Mouse (Mus musculus) layer of hippocampus, adult 18-20 months (tissue): Measurements from ENCODE around the gene Kcnv2. TPM values are rescaled to one million over a fixed set of nuclear protein-coding genes. Genes with fewer than 3 reads are reported as not detected.
A peak's percentile ranks its signal among the peaks of the same experiment; 100 is the strongest.

Experiments used
- DNase-seq, 2 experiments: peaks; one replicate each; pipeline ENCODE4 v3.0.0; 2022; ENCODE audit warnings: low spot score in 2 of 2
- total RNA-seq, 2 experiments: library from RNA; stranded (reverse); gene quantifications; 2 replicates each; pipeline ENCODE4 v1.2.3; 2021

The Kcnv2 gene
- total RNA-seq, 2 experiments from 2014 or later = 0.10 to 0.22 TPM

GRCm38 (mm10) chr19:27363891-27364290, 41.5 kb downstream of the Kcnv2 start:
- DNase-seq = no peak

GRCm38 (mm10) chr19:27364521-27364931, 42.1 kb downstream of the Kcnv2 start:
- no peak for DNase-seq

DNA sequence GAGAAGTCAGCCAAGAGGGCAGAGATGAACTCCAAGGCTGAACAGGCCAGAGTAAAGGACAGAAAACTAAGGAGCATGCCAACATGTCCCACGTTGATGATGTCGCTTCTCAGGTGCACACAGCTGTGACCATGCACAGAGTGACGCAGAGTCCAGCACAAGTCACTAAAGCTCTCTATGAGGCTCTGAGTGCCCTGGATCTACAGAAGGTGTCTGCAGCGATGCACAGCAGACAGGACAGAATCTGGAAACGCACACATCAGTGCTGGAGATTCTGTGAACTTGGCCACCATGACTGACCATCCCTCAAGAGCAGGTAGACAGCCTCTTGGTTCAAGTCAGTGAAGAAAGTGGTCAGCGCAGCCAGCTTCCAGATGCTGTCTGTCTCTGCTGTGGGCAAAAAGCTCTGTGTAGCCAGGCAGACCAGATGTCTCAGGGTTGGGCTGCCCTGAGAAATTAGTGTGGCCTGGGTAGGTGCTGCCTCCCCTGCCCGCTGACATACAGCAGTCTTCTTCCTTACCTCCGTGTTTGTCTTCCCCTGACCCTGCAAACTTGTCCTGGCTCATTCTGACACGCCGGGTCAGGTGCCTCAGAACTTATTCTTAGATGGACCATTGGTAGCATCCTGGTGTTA, 43.8 kb downstream of the Kcnv2 start:
- DNase-seq = no peak

DNA sequence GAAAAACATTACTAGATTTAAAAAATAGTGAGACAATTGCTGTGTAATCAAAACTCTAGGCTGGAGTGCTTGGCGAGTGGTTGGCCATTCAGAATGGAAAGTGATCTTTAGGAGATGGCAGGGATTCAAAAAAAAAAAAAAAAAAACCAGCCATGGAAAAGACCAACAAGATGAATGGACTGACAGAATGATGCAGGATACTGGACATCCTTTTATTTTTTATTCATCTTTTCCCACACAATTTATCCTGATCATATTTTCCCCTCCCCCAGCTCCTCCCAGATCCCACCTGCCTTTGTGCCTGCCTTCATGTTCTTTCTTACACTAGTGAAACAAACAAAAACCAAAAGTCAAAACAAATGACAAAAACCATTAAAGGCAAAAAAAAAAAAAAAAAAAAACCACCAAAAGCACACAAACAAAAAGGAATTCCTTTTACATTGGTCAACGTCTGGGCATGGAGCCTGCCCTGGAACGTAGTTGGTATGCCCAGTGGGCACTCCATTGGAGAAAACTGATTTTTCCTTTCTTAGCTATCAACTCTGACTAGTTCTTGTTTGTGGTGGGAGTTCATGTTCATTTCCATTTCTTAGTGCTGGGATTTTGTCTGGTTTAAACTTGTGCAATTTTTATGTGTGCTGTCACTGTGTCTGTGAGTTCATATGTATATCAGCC, 47.2 kb downstream of the Kcnv2 start:
- no peak for DNase-seq

DNA sequence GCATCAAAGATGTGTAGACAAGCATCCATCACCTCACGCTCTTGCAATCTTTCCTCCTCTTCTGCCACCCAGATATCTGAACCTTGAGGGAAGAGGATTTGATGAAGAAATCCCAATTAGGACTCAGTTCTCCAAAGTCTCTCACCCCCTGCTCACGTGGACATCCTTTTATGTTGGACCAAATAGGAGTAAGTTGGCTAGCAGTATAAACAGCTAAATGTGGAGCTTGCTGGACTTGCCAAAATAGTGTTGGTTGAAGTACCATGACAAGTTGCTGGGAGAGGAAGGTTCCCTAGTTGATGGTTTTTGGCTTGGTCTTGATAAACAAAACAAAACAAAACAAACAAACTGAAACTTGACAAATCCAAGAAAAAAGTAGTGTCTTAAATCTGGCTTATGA, 47.8 kb downstream of the Kcnv2 start:
- DNase-seq = no peak

- DNase-seq = no peak
Measured at GRCm38 (mm10) chr19:27370784-27371183, 48.4 kb downstream of the Kcnv2 start.

GRCm38 (mm10) chr19:27379712-27380401, 57.5 kb downstream of the Kcnv2 start:
- DNase-seq = no peak

GRCm38 (mm10) chr19:27382131-27382530, 59.7 kb downstream of the Kcnv2 start:
- DNase-seq = peak in 1 of 2 experiments; percentile 34

DNA sequence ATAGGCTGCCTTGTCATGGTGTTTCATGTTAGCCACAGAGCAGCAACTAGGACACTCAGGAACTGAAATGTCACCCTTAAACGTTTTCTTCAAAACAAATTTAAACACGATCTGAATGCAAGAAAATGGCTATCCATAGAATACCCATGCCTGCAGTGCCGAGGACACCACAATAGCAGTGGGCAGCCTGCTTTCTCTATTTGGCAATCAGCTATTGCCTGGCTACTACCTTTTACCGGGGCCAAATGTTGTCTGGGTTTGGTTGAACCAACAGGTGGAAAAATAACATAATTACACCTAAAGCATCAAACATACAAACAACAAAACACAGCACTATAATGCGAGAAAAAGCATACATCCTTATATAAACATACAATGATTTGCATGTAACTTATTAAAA, 60.9 kb downstream of the Kcnv2 start:
- DNase-seq = no peak

- no peak for DNase-seq
Measured at GRCm38 (mm10) chr19:27385304-27385703, 62.9 kb downstream of the Kcnv2 start.

Other genes starting within 250 kb of the Kcnv2 start
- gene Vldlr, start 106.1 kb upstream of the Kcnv2 start, total RNA-seq = 10 to 100 TPM; 48.9 to 49.2 TPM
- 10 to 100 TPM; 48.7 to 54.5 TPM for gene Pum3, start 107.2 kb downstream of the Kcnv2 start, total RNA-seq